Mouse (Mus musculus): Measurements from ENCODE around the gene Sptan1.

- TF ChIP-seq CTCF (IDR thresholded peaks at IDR 0.05; ENCODE audit: extremely low read depth, insufficient read depth, low read length) (no peak), POLR2A (IDR thresholded peaks at IDR 0.05; ENCODE audit: extremely low read depth, insufficient read depth, low read length) (no peak)
These were observed 113.0 kb downstream of the Sptan1 start for GRCm38 (mm10) chr2:30078349-30078712.

All from cortical plate, adult 2 months (tissue).